Mouse (Mus musculus) bone marrow, adult 2 months (tissue): Measurements from ENCODE around the gene Eml3.

ENCODE experiments used
- CTCF ChIP-seq: fragments of 200-500 bp; IDR thresholded peaks from 2 replicates; pipeline ENCODE4 v1.5.1; 2011; ENCODE audit warnings: low read length, control low read depth; ENCODE audit not compliant: control insufficient read depth, insufficient read depth
- POLR2A ChIP-seq: fragments of 200-500 bp; IDR thresholded peaks from 2 replicates; pipeline ENCODE4 v1.6.1; 2011; ENCODE audit warnings: low read depth, mild to moderate bottlenecking, control low read depth, low read length, borderline replicate concordance; ENCODE audit not compliant: control insufficient read depth

DNA sequence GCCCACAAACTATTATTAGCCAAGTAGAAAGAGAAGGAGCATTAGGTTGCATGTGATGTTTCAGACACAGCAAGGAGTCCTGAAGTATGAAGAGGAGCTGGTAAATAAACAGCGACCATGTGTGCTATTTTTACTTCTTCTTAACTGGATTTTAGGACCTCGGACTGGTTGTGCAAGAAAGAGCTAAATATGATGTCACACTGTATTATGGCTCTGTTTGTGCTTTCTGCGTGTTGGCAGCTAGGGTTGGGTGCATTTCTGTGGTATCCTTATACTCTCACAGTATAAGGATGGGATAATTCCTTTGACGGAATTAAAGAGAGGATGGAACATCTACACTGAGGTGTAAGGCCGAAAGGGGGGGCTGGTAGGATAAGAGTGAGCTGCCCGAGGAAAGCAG, 15.9 kb downstream of the Eml3 start:
- TF ChIP-seq CTCF (no peak), POLR2A (no peak)
